8 mouse cellular contexts compared by ENCODE assay signal in genomic region chr5:114567565-114568197, GRCm38 (mm10). TPM values are rescaled to one million over a fixed set of nuclear protein-coding genes. Genes with fewer than 3 reads are reported as not detected.
DNase-seq lines count a peak whose midpoint lies in the region; ATAC-seq and TF ChIP-seq lines count a peak whose summit lies in the region.

TSS of gene Fam222a (plus strand) at chr5:114568016.

- peak within 1 kb of the TSS; percentile 99 for H3K4me2 ChIP-seq in lung, embryonic 14.5 days

- peak within 1 kb of the TSS; percentile 54 for H3K9ac ChIP-seq in lung, embryonic 14.5 days

- intact Hi-C loops in heart, postnatal 14 days (cut with DNase I), result loop anchor here (2.0 to 5.0 kb wide), 2 partner anchors 35 to 103 kb away; no protein-coding TSS in a partner anchor

- under 1% methylated on average over 72 of the region's 72 CpGs for WGBS in lung, embryonic 14.5 days

- peak within 1 kb of the TSS; percentile 75 for H3K4me3 ChIP-seq in bone marrow macrophage, adult 2 months (ENCODE audit: insufficient read depth, low read length)
- peak within 1 kb of the TSS; percentile 51 for H3K4me3 ChIP-seq in embryonic fibroblast, embryonic 13.5 days (ENCODE audit: insufficient read depth, low read length)
- H3K4me3 ChIP-seq in layer of hippocampus, adult 2 months, result peak within 1 kb of the TSS; percentile 64
- peak within 1 kb of the TSS; percentile 68 for H3K4me3 ChIP-seq in lung, embryonic 14.5 days (ENCODE audit: low read depth, low read length)

- no peak within 1 kb of the TSS for H3K27ac ChIP-seq in bone marrow macrophage, adult 2 months (ENCODE audit: insufficient read depth, low read depth, low read length)
- no peak within 1 kb of the TSS for H3K27ac ChIP-seq in embryonic fibroblast, embryonic 13.5 days (ENCODE audit: insufficient read depth, low read length)
- peak within 1 kb of the TSS; percentile 82 for H3K27ac ChIP-seq in layer of hippocampus, adult 2 months
- H3K27ac ChIP-seq in lung, embryonic 14.5 days (ENCODE audit: low read depth), result peak within 1 kb of the TSS; percentile 36; the same call in 1 of the 2 replicates

- H3K4me1 ChIP-seq in bone marrow macrophage, adult 2 months (ENCODE audit: control insufficient read depth, insufficient read depth, low read length), result peaks cover 4% of the 10 kb centered on the region; the same call in 1 of the 2 replicates
- peaks cover 2% of the 10 kb centered on the region; the same call in 1 of the 2 replicates for H3K4me1 ChIP-seq in embryonic fibroblast, embryonic 13.5 days (ENCODE audit: control insufficient read depth, insufficient read depth, low read length)
- peaks cover 29% of the 10 kb centered on the region for H3K4me1 ChIP-seq in lung, embryonic 14.5 days (ENCODE audit: insufficient read depth)

- no peaks in the 10 kb centered on the region for H3K9me3 ChIP-seq in lung, embryonic 14.5 days (ENCODE audit: low read depth, low read length)

- TF ChIP-seq CTCF in bone marrow macrophage, adult 2 months (IDR thresholded peaks at IDR 0.05; ENCODE audit: low read depth, low read length), result no peak
- TF ChIP-seq CTCF in embryonic fibroblast, embryonic 13.5 days (IDR thresholded peaks at IDR 0.05; ENCODE audit: borderline replicate concordance, insufficient read depth, low read length), result peak; percentile 41; the same call in 1 of the 2 replicates
- TF ChIP-seq CTCF in layer of hippocampus, adult 2 months (conservative IDR thresholded peaks at IDR 0.05), result peak; percentile 81
- TF ChIP-seq CTCF in lung, embryonic 14.5 days (IDR thresholded peaks at IDR 0.05; ENCODE audit: low read depth), result peak; percentile 55; the same call in 1 of the 2 replicates

- H3K36me3 ChIP-seq in lung, embryonic 14.5 days (ENCODE audit: insufficient read depth), result no peaks in the 10 kb centered on the region

- H3K27me3 ChIP-seq in lung, embryonic 14.5 days (ENCODE audit: insufficient read depth, low read length), result peaks cover 25% of the 10 kb centered on the region

- ATAC-seq in lung, embryonic 14.5 days (ENCODE audit: insufficient read depth), result peak; percentile 45
- ATAC-seq in neutrophil, adult 5-6 weeks (ENCODE audit: extremely low read depth, insufficient number of reproducible peaks, low FRiP score, poor library complexity, severe bottlenecking), result peak; percentile 17; the same call in 1 of the 2 replicates

- no peak for TF ChIP-seq POLR2A in bone marrow macrophage, adult 2 months (IDR thresholded peaks at IDR 0.05; ENCODE audit: borderline replicate concordance, low read depth, low read length)
- no peak for TF ChIP-seq POLR2A in embryonic fibroblast, embryonic 13.5 days (IDR thresholded peaks at IDR 0.05; ENCODE audit: low read depth, low read length)

- DNase-seq in ES-CJ7 (ENCODE audit: low read depth, low spot score), result peak; percentile 73
- peak; percentile 71 to 72 for DNase-seq in heart, postnatal 14 days
- peak in 1 of 2 experiments; percentile 47 for DNase-seq in layer of hippocampus, adult 2 months (ENCODE audit: low spot score in 2 of 2)
- DNase-seq in lung, embryonic 14.5 days, result peak; percentile 85
- DNase-seq in thymus, postnatal 25 days, result peak; percentile 85

RNA-seq across cellular contexts. Expression of gene Fam222a, which starts in this region (rescaled TPM):
- 1.5 and 1.9 TPM in 2 replicates for polyA plus RNA-seq in bone marrow macrophage, adult 2 months (2012; ENCODE audit: insufficient read depth, insufficient read length, missing spikeins)
- 0.18 TPM in 1 of 2 replicates, not detected in the other for polyA plus RNA-seq in embryonic fibroblast, embryonic 13.5 days (2011; ENCODE audit: insufficient read length, low read depth, missing spikeins)
- 1 to 10 TPM; 3.2 to 5.4 TPM for total RNA-seq in heart, postnatal 14 days (2021)
- total RNA-seq in layer of hippocampus, adult 2 months (2021), result 1 to 10 TPM; 3.5 to 4.1 TPM
- polyA plus RNA-seq in lung, embryonic 14.5 days (2014; fragmentation: Nextera tagmentation; extraction: Ambion mirVana), result 2.3 and 2.5 TPM in 2 replicates
- 0.37 and 1.5 TPM in 2 replicates for total RNA-seq in neutrophil, adult 5-6 weeks (2017)

Comparison
In these comparisons a context has a peak if more than half of its experiments do, and no peak if none do; other contexts are left out.
1. H3K27ac ChIP-seq: peak in layer of hippocampus, adult 2 months (single experiment) and lung, embryonic 14.5 days (single experiment); none in bone marrow macrophage, adult 2 months (single experiment) and embryonic fibroblast, embryonic 13.5 days (single experiment).
2. Peak in every context shown above with its lines, with median percentiles within 50 percentile points of each other: H3K4me3 ChIP-seq.